Mouse (Mus musculus) MEL (cell line): Measurements from ENCODE around the gene Pkn3. TPM values are rescaled to one million over a fixed set of nuclear protein-coding genes. Genes with fewer than 3 reads are reported as not detected.
"Not testable (repeated sequence)": the region's sequence is repeated elsewhere in the genome, so short reads cannot be mapped to it uniquely, and the experiment has no call there.

ENCODE experiments used
- DNase-seq: peaks from one replicate; pipeline ENCODE4 v3.0.0; 2011; ENCODE audit warnings: low read depth, low spot score
- H3K27ac ChIP-seq: 2 replicates; pipeline ENCODE4 v1.5.1; 2012; ENCODE audit warnings: low read depth, mild to moderate bottlenecking, control low read depth, low read length, moderate library complexity; ENCODE audit not compliant: control insufficient read depth
- H3K27me3 ChIP-seq, 2 experiments: fragments of 150-350 bp in 1 of 2; sonication (generic) in 1 of 2; 2 replicates each; pipeline ENCODE4 v1.6.1; 2012; ENCODE audit warnings: low read length in 2 of 2, mild to moderate bottlenecking in 2 of 2, improper control_type of control experiment in 1 of 2, moderate library complexity in 1 of 2; ENCODE audit not compliant: insufficient read depth in 2 of 2, control insufficient read depth in 1 of 2
- H3K36me3 ChIP-seq, 2 experiments: 2 replicates each; pipeline ENCODE4 v1.6.1; 2012 to 2014; ENCODE audit warnings: low read length in 2 of 2, improper control_type of control experiment in 1 of 2, inconsistent platforms in 1 of 2, mild to moderate bottlenecking in 1 of 2; ENCODE audit not compliant: insufficient read depth in 2 of 2, control insufficient read depth in 1 of 2
- H3K4me1 ChIP-seq, 2 experiments: fragments of 150-350 bp in 1 of 2; sonication (generic) in 1 of 2; 2 replicates each; pipeline ENCODE4 v1.6.1; 2012; ENCODE audit warnings: low read length in 2 of 2, improper control_type of control experiment in 1 of 2, mild to moderate bottlenecking in 1 of 2; ENCODE audit not compliant: insufficient read depth in 2 of 2, control insufficient read depth in 1 of 2
- H3K4me3 ChIP-seq, 2 experiments: fragments of 150-350 bp in 1 of 2; sonication (generic) in 1 of 2; 2 replicates each; pipeline ENCODE4 v1.5.1; 2012; ENCODE audit warnings: low read depth in 2 of 2, low read length in 2 of 2, mild to moderate bottlenecking in 2 of 2, moderate library complexity in 2 of 2, control low read depth in 1 of 2, improper control_type of control experiment in 1 of 2; ENCODE audit not compliant: control insufficient read depth in 1 of 2, insufficient read depth in 1 of 2
- H3K79me2 ChIP-seq: 2 replicates; pipeline ENCODE4 v1.6.1; 2012; ENCODE audit warnings: mild to moderate bottlenecking, low read length, moderate library complexity; ENCODE audit not compliant: control insufficient read depth, poor library complexity, insufficient read depth
- H3K9ac ChIP-seq: 2 replicates; pipeline ENCODE4 v1.6.1; 2012; ENCODE audit warnings: low read depth, mild to moderate bottlenecking, control low read depth, low read length, moderate library complexity; ENCODE audit not compliant: control insufficient read depth, poor library complexity, severe bottlenecking
- H3K9me3 ChIP-seq: fragments of 150-350 bp; sonication (generic); replicated peaks from 2 replicates; pipeline ENCODE4 v1.6.1; 2012; ENCODE audit warnings: mild to moderate bottlenecking, low read length, improper control_type of control experiment, moderate library complexity; ENCODE audit not compliant: insufficient read depth
- BHLHE40 ChIP-seq: IDR thresholded peaks from 2 replicates; pipeline ENCODE4 v1.6.1; 2012; ENCODE audit warnings: low read depth, mild to moderate bottlenecking, inconsistent platforms, low read length, improper control_type of control experiment, borderline replicate concordance
- CHD2 ChIP-seq: IDR thresholded peaks from 2 replicates; pipeline ENCODE4 v1.6.1; 2011; ENCODE audit warnings: low read length, improper control_type of control experiment
- CTCF ChIP-seq, 3 experiments: IDR thresholded peaks in 2 of 3; conservative IDR thresholded peaks in 1 of 3; 2 replicates each; pipeline ENCODE4 v1.5.1; 2011 to 2012; ENCODE audit warnings: low read length in 3 of 3, low read depth in 2 of 3, mild to moderate bottlenecking in 2 of 3, improper control_type of control experiment in 1 of 3, inconsistent platforms in 1 of 3, mixed read lengths in 1 of 3, moderate library complexity in 1 of 3; ENCODE audit not compliant: control insufficient read depth in 1 of 3, insufficient read depth in 1 of 3, poor library complexity in 1 of 3, severe bottlenecking in 1 of 3
- GATA1 ChIP-seq: IDR thresholded peaks from 2 replicates; pipeline ENCODE4 v1.6.1; 2011; ENCODE audit warnings: low read depth, low read length, improper control_type of control experiment
- POLR2AphosphoS5 ChIP-seq: IDR thresholded peaks from 2 replicates; pipeline ENCODE4 v1.6.1; 2012; ENCODE audit warnings: low read depth, borderline replicate concordance, mild to moderate bottlenecking, inconsistent platforms, low read length, moderate library complexity, mixed read lengths
- RCOR1 ChIP-seq: IDR thresholded peaks from 2 replicates; pipeline ENCODE4 v1.6.1; 2012; ENCODE audit warnings: low read depth, mild to moderate bottlenecking, inconsistent platforms, low read length, improper control_type of control experiment
- SIN3A ChIP-seq: IDR thresholded peaks from 2 replicates; pipeline ENCODE4 v1.6.1; 2012; ENCODE audit warnings: low read length, improper control_type of control experiment, inconsistent platforms
- TBP ChIP-seq: IDR thresholded peaks from 2 replicates; pipeline ENCODE4 v1.8.0; 2011; ENCODE audit warnings: low read depth, low read length, improper control_type of control experiment
- TCF12 ChIP-seq: IDR thresholded peaks from 2 replicates; pipeline ENCODE4 v1.6.1; 2014; ENCODE audit warnings: low read depth, mild to moderate bottlenecking, inconsistent platforms, low read length, improper control_type of control experiment, moderate library complexity
- polyA plus RNA-seq, 2 experiments: library from polyadenylated mRNA; stranded (reverse) in 1 of 2; unstranded in 1 of 2; fragments of >175 nt in 1 of 2; fragments of >200 nt in 1 of 2; gene quantifications; 2 replicates each; pipeline versions ENCODE4 v1.2.1 to v1.2.4; 2012; ENCODE audit warnings: low replicate concordance in 2 of 2, low read depth in 1 of 2; ENCODE audit not compliant: insufficient read length in 2 of 2, insufficient read depth in 1 of 2, missing spikeins in 1 of 2
- total RNA-seq: library from RNA; depleted of rRNA; stranded (reverse); fragments of 300-350 nt; gene quantifications from 2 replicates; pipeline ENCODE4 v1.2.3, GENCODE M21; 2012

Pkn3 gene
- total and polyA plus RNA-seq, 3 experiments, result 2.0 to 5.8 TPM; not detected in 1

DNA sequence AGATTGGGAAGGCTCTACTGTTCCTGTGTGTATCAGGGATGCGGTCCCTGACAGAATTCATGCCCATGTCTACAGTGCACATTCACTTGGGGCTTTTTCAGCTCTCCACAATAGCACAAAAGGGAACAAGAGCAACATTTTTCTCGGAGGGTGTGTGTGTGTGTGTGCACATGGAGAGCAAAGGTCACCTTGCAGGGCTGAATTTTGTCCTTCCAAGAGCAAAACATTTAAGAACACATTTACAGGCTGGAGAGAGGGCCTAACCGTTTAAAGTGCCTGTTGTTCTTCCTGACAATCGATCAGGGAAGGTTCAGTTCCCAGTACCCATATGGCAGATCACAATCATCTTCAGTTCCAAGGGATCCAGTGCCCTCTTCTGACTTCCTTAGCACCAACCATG, 52.7 kb downstream of the Pkn3 start:
- H3K79me2 ChIP-seq, result peaks cover 8% of the 10 kb centered on the region

DNA sequence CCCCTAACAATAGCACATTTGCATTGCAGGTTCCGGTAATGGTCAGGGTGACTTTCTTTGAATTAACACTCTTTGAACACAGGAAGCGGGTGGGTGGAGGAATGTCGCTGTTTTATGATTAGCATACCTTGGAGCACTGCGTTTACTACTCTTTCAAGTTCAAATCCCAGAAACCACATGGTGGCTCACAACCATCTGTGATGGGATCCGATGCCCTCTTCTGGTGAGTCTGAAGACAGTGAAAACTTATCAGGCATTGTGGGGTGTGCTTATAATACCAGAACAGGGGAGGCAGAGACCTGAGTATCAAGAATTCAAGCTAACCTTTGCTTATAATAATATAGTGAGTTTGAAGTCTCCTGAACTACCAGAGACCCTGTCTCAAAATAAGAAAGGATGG, 53.8 kb downstream of the Pkn3 start:
- H3K4me1 ChIP-seq, result peaks cover 2 to 11% of the 10 kb centered on the region in 2 experiments; a peak in 2 of 4 replicates
- TF ChIP-seq CTCF (IDR thresholded peaks at IDR 0.05 in 2 of 3, conservative IDR thresholded peaks at IDR 0.05 in 1 of 3; ENCODE audit: control insufficient read depth in 1 of 3, insufficient read depth in 1 of 3, low read depth in 2 of 3, low read length in 3 of 3, poor library complexity in 1 of 3, severe bottlenecking in 1 of 3), result peak in 1 of 3 experiments; percentile 22; a peak in 3 of 6 replicates
- TF ChIP-seq, all 39 proteins: peak for 1; not testable (repeated sequence) for 38
- H3K9ac ChIP-seq, H3K27ac ChIP-seq, H3K4me3 ChIP-seq, DNase-seq, H3K36me3 ChIP-seq, H3K79me2 ChIP-seq, H3K27me3 ChIP-seq, H3K9me3 ChIP-seq: not testable (repeated sequence)

More for the DNA sequence above, 52.7 kb downstream of the Pkn3 start:
- H3K9ac ChIP-seq, result no peak overlapping the region
- H3K4me1 ChIP-seq, result peaks cover 2 to 11% of the 10 kb centered on the region in 2 experiments
- H3K27me3 ChIP-seq, result no peaks in the 10 kb centered on the region
- DNase-seq, result no peak
- H3K9me3 ChIP-seq, result no peaks in the 10 kb centered on the region
- H3K4me3 ChIP-seq, result no peak overlapping the region
- peaks cover 0 to 8% of the 10 kb centered on the region in 2 experiments; a peak in 2 of 4 replicates for H3K36me3 ChIP-seq
- TF ChIP-seq TBP, result no peak
- H3K27ac ChIP-seq, result no peak overlapping the region

DNA sequence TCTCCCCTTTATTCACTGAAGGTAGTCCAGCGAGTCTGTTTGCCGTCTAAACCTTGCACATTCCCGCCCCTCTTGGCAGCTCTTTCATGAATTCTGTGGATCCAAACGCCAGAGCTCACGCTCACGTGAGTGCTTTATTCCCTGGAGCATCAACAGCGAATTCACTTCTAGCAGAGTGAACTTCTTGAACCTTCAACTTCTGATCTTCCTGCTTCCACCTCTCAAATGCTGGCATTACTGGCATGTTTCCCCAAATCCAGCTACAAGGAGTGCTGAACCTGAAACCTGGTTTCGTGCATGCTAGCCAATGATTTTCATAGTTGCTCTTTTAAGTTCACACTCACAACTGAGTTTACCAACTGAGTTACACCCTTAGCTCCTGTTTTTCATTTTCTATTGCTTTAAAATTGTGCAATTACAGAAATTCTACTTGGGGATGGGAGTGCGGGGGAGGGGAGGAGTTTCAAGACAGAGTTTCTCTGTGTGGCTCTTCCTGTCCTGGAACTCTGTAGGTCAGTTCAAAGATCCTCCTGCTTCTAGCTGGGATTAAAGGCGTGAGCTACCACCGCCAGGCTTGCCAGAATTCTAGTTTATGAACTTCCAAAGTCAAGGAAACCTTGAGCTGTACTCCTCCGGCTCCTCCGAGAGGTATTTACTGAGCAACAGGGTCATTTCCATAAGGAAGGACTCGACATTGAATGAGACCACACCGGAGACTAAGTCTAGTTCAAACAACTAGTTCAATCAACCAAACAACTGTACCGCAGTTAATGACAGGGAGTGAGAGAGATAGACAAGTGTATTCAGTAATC, 55.5 kb downstream of the Pkn3 start:
- Histone ChIP-seq H3K27ac (peak overlapping the region; percentile 97), H3K27me3 (no peaks in the 10 kb centered on the region), H3K36me3 (peaks cover 0 to 8% of the 10 kb centered on the region in 2 experiments; a peak in 2 of 4 replicates), H3K4me1 (peaks cover 2 to 11% of the 10 kb centered on the region in 2 experiments; a peak in 2 of 4 replicates), H3K4me3 (peak overlapping the region; percentile 55 to 74), H3K79me2 (peaks cover 9% of the 10 kb centered on the region), H3K9ac (peak overlapping the region; percentile 78), H3K9me3 (no peaks in the 10 kb centered on the region)
- peak; percentile 70 for DNase-seq
- TF ChIP-seq SIN3A (no peak), GATA1 (no peak), RCOR1 (peak; percentile 21; the same call in 1 of the 2 replicates), BHLHE40 (peak; percentile 89), POLR2AphosphoS5 (no peak; the same call in 1 of the 2 replicates), TCF12 (no peak), CHD2 (0 out of 2 replicates have a peak, but pooled peaks have one; percentile 24)
